23 mouse cellular contexts compared by ENCODE assay signal in genomic region chr2:135708796-135709195, GRCm38 (mm10). TPM values are rescaled to one million over a fixed set of nuclear protein-coding genes. Genes with fewer than 3 reads are reported as not detected.
DNase-seq lines count a peak whose midpoint lies in the region; ATAC-seq and TF ChIP-seq lines count a peak whose summit lies in the region.
"Had no signal": no experiment of that assay in that cellular context is flagged by ENCODE, and none has a peak within 500 bp of the region (broad histone marks: within the 10 kb centered on the region; RNA-seq: fewer than 3 reads in every experiment).

No protein-coding gene starts in this region.

- no peak overlapping the region for H3K9ac ChIP-seq in forebrain, postnatal 0 days
- no peak overlapping the region for H3K9ac ChIP-seq in forebrain, embryonic 11.5 days (ENCODE audit: low read length)
- H3K9ac ChIP-seq in lung, embryonic 15.5 days, result no peak overlapping the region
- H3K9ac ChIP-seq: embryonic facial prominence, embryonic 15.5 days; hindbrain, embryonic 13.5 days; limb, embryonic 15.5 days; liver, embryonic 14.5 days; midbrain, embryonic 13.5 days had no signal

- no peaks in the 10 kb centered on the region for H3K4me1 ChIP-seq in forebrain, postnatal 0 days (ENCODE audit: insufficient read depth)
- H3K4me1 ChIP-seq in forebrain, embryonic 11.5 days (replicated peaks; ENCODE audit: control insufficient read depth, insufficient read depth, low read length), result peaks cover 18% of the 10 kb centered on the region
- H3K4me1 ChIP-seq in lung, embryonic 15.5 days, result peaks cover 32% of the 10 kb centered on the region

- H3K4me2 ChIP-seq in forebrain, postnatal 0 days (ENCODE audit: low read depth), result no peak overlapping the region; the same call in 1 of the 2 replicates
- no peak overlapping the region for H3K4me2 ChIP-seq in forebrain, embryonic 11.5 days (ENCODE audit: low read depth, low read length, severe bottlenecking)
- H3K4me2 ChIP-seq in lung, embryonic 15.5 days, result no peak overlapping the region
- H3K4me2 ChIP-seq: embryonic facial prominence, embryonic 15.5 days; hindbrain, embryonic 13.5 days; limb, embryonic 15.5 days; midbrain, embryonic 13.5 days had no signal

- no peak overlapping the region for H3K4me3 ChIP-seq in forebrain, postnatal 0 days (ENCODE audit: low read depth, low read length)
- H3K4me3 ChIP-seq in forebrain, embryonic 11.5 days (ENCODE audit: low read depth, low read length), result no peak overlapping the region
- no peak overlapping the region for H3K4me3 ChIP-seq in lung, embryonic 15.5 days
- H3K4me3 ChIP-seq: embryonic facial prominence, embryonic 15.5 days; hindbrain, embryonic 13.5 days; limb, embryonic 15.5 days; midbrain, embryonic 13.5 days had no signal

- H3K9me3 ChIP-seq in forebrain, postnatal 0 days (ENCODE audit: low read length), result no peaks in the 10 kb centered on the region
- no peaks in the 10 kb centered on the region for H3K9me3 ChIP-seq in forebrain, embryonic 11.5 days (ENCODE audit: control insufficient read depth, low read length)
- no peaks in the 10 kb centered on the region for H3K9me3 ChIP-seq in lung, embryonic 15.5 days
- H3K9me3 ChIP-seq: embryonic facial prominence, embryonic 15.5 days; hindbrain, embryonic 13.5 days; limb, embryonic 15.5 days; midbrain, embryonic 13.5 days had no signal

- no peaks in the 10 kb centered on the region for H3K36me3 ChIP-seq in forebrain, postnatal 0 days (ENCODE audit: insufficient read depth)
- no peaks in the 10 kb centered on the region for H3K36me3 ChIP-seq in forebrain, embryonic 11.5 days (ENCODE audit: control insufficient read depth, insufficient read depth, low read length)
- no peaks in the 10 kb centered on the region for H3K36me3 ChIP-seq in lung, embryonic 15.5 days
- H3K36me3 ChIP-seq: embryonic facial prominence, embryonic 15.5 days; hindbrain, embryonic 13.5 days; limb, embryonic 15.5 days; midbrain, embryonic 13.5 days had no signal

- no peak overlapping the region for H3K27ac ChIP-seq in forebrain, postnatal 0 days (ENCODE audit: low read depth, low read length)
- H3K27ac ChIP-seq in forebrain, embryonic 11.5 days (ENCODE audit: low read depth, low read length), result no peak overlapping the region
- peak overlapping the region; percentile 26; the same call in 1 of the 2 replicates for H3K27ac ChIP-seq in lung, embryonic 15.5 days
- H3K27ac ChIP-seq: embryonic facial prominence, embryonic 15.5 days; hindbrain, embryonic 13.5 days; limb, embryonic 15.5 days; liver, embryonic 14.5 days; midbrain, embryonic 13.5 days; stomach, postnatal 0 days had no signal

- no peak for TF ChIP-seq CTCF in forebrain, postnatal 0 days (IDR thresholded peaks at IDR 0.05; ENCODE audit: low read depth)

- H3K27me3 ChIP-seq in forebrain, postnatal 0 days (ENCODE audit: insufficient read depth, low read length), result no peaks in the 10 kb centered on the region
- H3K27me3 ChIP-seq in forebrain, embryonic 11.5 days (ENCODE audit: control insufficient read depth, insufficient read depth, low read length), result no peaks in the 10 kb centered on the region
- no peaks in the 10 kb centered on the region for H3K27me3 ChIP-seq in lung, embryonic 15.5 days
- H3K27me3 ChIP-seq: embryonic facial prominence, embryonic 15.5 days; hindbrain, embryonic 13.5 days; limb, embryonic 15.5 days; midbrain, embryonic 13.5 days had no signal

- 62% methylated on average over 9 of the region's 9 CpGs for WGBS in forebrain, postnatal 0 days
- WGBS in forebrain, embryonic 11.5 days, result 89% methylated on average over 9 of the region's 9 CpGs
- WGBS in lung, embryonic 15.5 days, result 82% methylated on average over 9 of the region's 9 CpGs

- peak; percentile 38 to 44 for DNase-seq in cerebellum, adult 18-20 months
- DNase-seq in cerebellum, adult 8-10 months, result no peak
- DNase-seq in forebrain, postnatal 0 days, result peak; percentile 44
- DNase-seq in forebrain, embryonic 11.5 days (ENCODE audit: low spot score), result no peak
- no peak for DNase-seq in lung, postnatal 36 days
- DNase-seq in ovary, adult 18-20 months (ENCODE audit: low spot score), result no peak
- DNase-seq: adrenal gland, postnatal 25 days; gastrocnemius, postnatal 10 days; heart, adult 18-20 months; heart, postnatal 36 days; kidney, adult 2 months; left cerebral cortex, postnatal 4 days; lung, postnatal 10 days; right cerebral cortex, postnatal 14 days; thymus, adult 2 months; thymus, postnatal 4 days had no signal

- ATAC-seq in forebrain, postnatal 0 days, result no peak
- ATAC-seq in forebrain, embryonic 11.5 days (replicated peaks; ENCODE audit: low FRiP score), result no peak
- no peak for ATAC-seq in lung, embryonic 15.5 days (ENCODE audit: borderline replicate concordance, extremely low read depth, low FRiP score, low TSS enrichment)
- ATAC-seq: midbrain, embryonic 13.5 days had no signal

RNA-seq across cellular contexts. Expression of gene Plcb4, which starts 50.0 kb away (rescaled TPM):
- total RNA-seq in forebrain, postnatal 0 days (2014; rRNA removed), result 32.1 and 39.7 TPM in 2 replicates
- 5.5 and 15.5 TPM in 2 replicates for polyA plus RNA-seq in forebrain, postnatal 0 days (2015; fragmentation: Nextera tagmentation; extraction: Ambion mirVana)
- 19.6 and 24.1 TPM in 2 replicates for polyA plus RNA-seq in forebrain, embryonic 11.5 days (2014; fragmentation: Nextera tagmentation; extraction: Ambion mirVana)
- polyA plus RNA-seq in lung, embryonic 15.5 days (2015; fragmentation: Nextera tagmentation; extraction: Ambion mirVana), result 14.9 and 20.4 TPM in 2 replicates

Comparison
In these comparisons a context has a peak if more than half of its experiments do, and no peak if none do; other contexts are left out.
1. DNase-seq: peak in cerebellum, adult 18-20 months (2 of 2) and forebrain, postnatal 0 days (single experiment); none in cerebellum, adult 8-10 months (single experiment), forebrain, embryonic 11.5 days (single experiment), lung, postnatal 36 days (single experiment) and ovary, adult 18-20 months (single experiment).